Mouse (Mus musculus) CH12.LX (cell line): ENCODE measurements around the gene Eif1ad. TPM values are rescaled to one million over a fixed set of nuclear protein-coding genes. Genes with fewer than 3 reads are reported as not detected.
A peak's percentile ranks its signal among the peaks of the same experiment; 100 is the strongest.

Experiments used
- DNase-seq: peaks from one replicate; pipeline ENCODE4 v3.0.0-alpha.2; 2013; ENCODE audit errors: extremely low read depth
- H3K27ac ChIP-seq: 2 replicates; pipeline ENCODE4 v1.5.1; 2012; ENCODE audit warnings: low read depth, mild to moderate bottlenecking, control low read depth, moderate library complexity; ENCODE audit not compliant: insufficient read depth
- H3K27me3 ChIP-seq: replicated peaks from 2 replicates; pipeline ENCODE3; 2012; ENCODE audit warnings: inconsistent platforms
- H3K36me3 ChIP-seq, 2 experiments: replicated peaks in 1 of 2; 2 replicates each; pipeline versions ENCODE3 to v1.6.1; 2012; ENCODE audit warnings: inconsistent platforms in 1 of 2, low read length in 1 of 2, mild to moderate bottlenecking in 1 of 2, mixed read lengths in 1 of 2, moderate library complexity in 1 of 2; ENCODE audit not compliant: control insufficient read depth in 1 of 2, insufficient read depth in 1 of 2
- H3K4me1 ChIP-seq, 2 experiments: 2 replicates each; pipeline ENCODE4 v1.6.1; 2012; ENCODE audit warnings: inconsistent platforms in 1 of 2, moderate library complexity in 1 of 2; ENCODE audit not compliant: insufficient read depth in 2 of 2, control insufficient read depth in 1 of 2
- H3K4me2 ChIP-seq: 2 replicates; pipeline ENCODE4 v1.6.1; 2012; ENCODE audit warnings: low read depth, mild to moderate bottlenecking, control low read depth; ENCODE audit not compliant: poor library complexity, insufficient read depth, severe bottlenecking
- H3K4me3 ChIP-seq, 3 experiments: fragments of 150-350 bp in 1 of 3; sonication (generic) in 1 of 3; replicated peaks in 1 of 3; 2 replicates each; pipeline versions ENCODE3 to v1.5.1; 2011 to 2012; ENCODE audit warnings: low read depth in 2 of 3, low read length in 2 of 3, mild to moderate bottlenecking in 2 of 3, moderate library complexity in 2 of 3, control low read depth in 1 of 3, improper control_type of control experiment in 1 of 3, inconsistent platforms in 1 of 3, mixed read lengths in 1 of 3; ENCODE audit not compliant: poor library complexity in 1 of 3
- H3K79me2 ChIP-seq: replicated peaks from 2 replicates; pipeline ENCODE4 v1.6.1; 2012; ENCODE audit warnings: mild to moderate bottlenecking, moderate library complexity; ENCODE audit not compliant: control insufficient read depth, poor library complexity, insufficient read depth, severe bottlenecking; ENCODE audit errors: extremely low read depth
- H3K9ac ChIP-seq: 2 replicates; pipeline ENCODE4 v1.6.1; 2012; ENCODE audit warnings: low read depth, mild to moderate bottlenecking, control low read depth, moderate library complexity; ENCODE audit not compliant: insufficient read depth
- H3K9me3 ChIP-seq: replicated peaks from 2 replicates; pipeline ENCODE3; 2012; ENCODE audit warnings: low read length, inconsistent platforms, mixed read lengths
- BHLHE40 ChIP-seq: IDR thresholded peaks from 2 replicates; pipeline ENCODE4 v1.6.1; 2011; ENCODE audit warnings: mild to moderate bottlenecking, low read depth, low read length, improper control_type of control experiment
- CHD2 ChIP-seq: IDR thresholded peaks from 2 replicates; pipeline ENCODE4 v1.6.1; 2011; ENCODE audit warnings: low read length, improper control_type of control experiment
- CTCF ChIP-seq, 2 experiments: IDR thresholded peaks in 1 of 2; conservative IDR thresholded peaks in 1 of 2; 2 replicates each; pipeline ENCODE4 v1.5.1; 2011 to 2012; ENCODE audit warnings: low read depth in 2 of 2, low read length in 2 of 2, improper control_type of control experiment in 1 of 2, inconsistent platforms in 1 of 2, mild to moderate bottlenecking in 1 of 2, moderate library complexity in 1 of 2
- E2F4 ChIP-seq: IDR thresholded peaks from 2 replicates; pipeline ENCODE4 v1.6.1; 2011; ENCODE audit warnings: low read depth, low read length, improper control_type of control experiment; ENCODE audit not compliant: insufficient replicate concordance
- ELF1 ChIP-seq: IDR thresholded peaks from 2 replicates; pipeline ENCODE4 v1.6.1; 2014; ENCODE audit warnings: low read depth, mild to moderate bottlenecking, inconsistent platforms, low read length, improper control_type of control experiment
- EP300 ChIP-seq: IDR thresholded peaks from 2 replicates; pipeline ENCODE4 v1.6.1; 2011; ENCODE audit warnings: low read length, improper control_type of control experiment
- ETS1 ChIP-seq: conservative IDR thresholded peaks from 2 replicates; pipeline ENCODE4 v1.6.1; 2012; ENCODE audit warnings: low read depth, mild to moderate bottlenecking, inconsistent platforms, low read length, improper control_type of control experiment, moderate library complexity
- GABPA ChIP-seq: IDR thresholded peaks from 2 replicates; pipeline ENCODE4 v1.6.1; 2012; ENCODE audit warnings: low read depth, low read length, improper control_type of control experiment, inconsistent platforms; ENCODE audit not compliant: insufficient replicate concordance
- HCFC1 ChIP-seq: IDR thresholded peaks from 2 replicates; pipeline ENCODE4 v1.6.1; 2012; ENCODE audit warnings: low read depth, mild to moderate bottlenecking, inconsistent platforms, low read length, improper control_type of control experiment
- IRF4 ChIP-seq: IDR thresholded peaks from 2 replicates; pipeline ENCODE4 v1.6.1; 2014; ENCODE audit warnings: low read depth, mild to moderate bottlenecking, inconsistent platforms, low read length, improper control_type of control experiment
- JUN ChIP-seq: IDR thresholded peaks from 2 replicates; pipeline ENCODE4 v1.6.1; 2011; ENCODE audit warnings: low read depth, mild to moderate bottlenecking, low read length, improper control_type of control experiment, moderate library complexity; ENCODE audit not compliant: insufficient read depth
- JUND ChIP-seq: conservative IDR thresholded peaks from 2 replicates; pipeline ENCODE4 v1.6.1; 2011; ENCODE audit warnings: low read depth, low read length, improper control_type of control experiment
- KAT2A ChIP-seq: IDR thresholded peaks from 2 replicates; pipeline ENCODE4 v1.6.1; 2012; ENCODE audit warnings: low read length, improper control_type of control experiment, inconsistent platforms; ENCODE audit not compliant: insufficient replicate concordance
- MAFK ChIP-seq: IDR thresholded peaks from 2 replicates; pipeline ENCODE4 v1.6.1; 2011; ENCODE audit warnings: low read length, improper control_type of control experiment; ENCODE audit not compliant: insufficient replicate concordance
- MAX ChIP-seq: IDR thresholded peaks from 2 replicates; pipeline ENCODE4 v1.6.1; 2011; ENCODE audit warnings: low read length, improper control_type of control experiment
- MAZ ChIP-seq: IDR thresholded peaks from 2 replicates; pipeline ENCODE4 v1.6.1; 2012; ENCODE audit warnings: low read depth, mild to moderate bottlenecking, inconsistent platforms, low read length, improper control_type of control experiment, moderate library complexity
- MEF2A ChIP-seq: IDR thresholded peaks from 2 replicates; pipeline ENCODE4 v1.6.1; 2014; ENCODE audit warnings: low read depth, mild to moderate bottlenecking, inconsistent platforms, low read length, improper control_type of control experiment, borderline replicate concordance
- MXI1 ChIP-seq: IDR thresholded peaks from 2 replicates; pipeline ENCODE4 v1.6.1; 2011; ENCODE audit warnings: mild to moderate bottlenecking, low read depth, low read length, improper control_type of control experiment
- MYC ChIP-seq: IDR thresholded peaks from 2 replicates; pipeline ENCODE4 v1.6.1; 2011; ENCODE audit warnings: low read depth, mild to moderate bottlenecking, improper control_type of control experiment, low read length
- NELFE ChIP-seq: IDR thresholded peaks from 2 replicates; pipeline ENCODE4 v1.6.1; 2011; ENCODE audit warnings: low read depth, low read length, improper control_type of control experiment
- NRF1 ChIP-seq: IDR thresholded peaks from 2 replicates; pipeline ENCODE4 v1.6.1; 2014; ENCODE audit warnings: low read depth, mild to moderate bottlenecking, inconsistent platforms, low read length, improper control_type of control experiment, moderate library complexity
- POLR2A ChIP-seq: IDR thresholded peaks from 2 replicates; pipeline ENCODE4 v1.6.1; 2011; ENCODE audit warnings: low read depth, mild to moderate bottlenecking, improper control_type of control experiment, low read length
- POLR2AphosphoS2 ChIP-seq: IDR thresholded peaks from 2 replicates; pipeline ENCODE4 v1.6.1; 2011; ENCODE audit warnings: low read depth, low read length, improper control_type of control experiment
- RAD21 ChIP-seq: IDR thresholded peaks from 2 replicates; pipeline ENCODE4 v1.6.1; 2011; ENCODE audit warnings: low read depth, mild to moderate bottlenecking, low read length, improper control_type of control experiment, moderate library complexity
- RCOR1 ChIP-seq: conservative IDR thresholded peaks from 2 replicates; pipeline ENCODE4 v1.6.1; 2012; ENCODE audit warnings: low read depth, mild to moderate bottlenecking, inconsistent platforms, low read length, improper control_type of control experiment
- SIN3A ChIP-seq: IDR thresholded peaks from 2 replicates; pipeline ENCODE4 v1.6.1; 2012; ENCODE audit warnings: low read length, improper control_type of control experiment, inconsistent platforms
- TBP ChIP-seq: conservative IDR thresholded peaks from 2 replicates; pipeline ENCODE4 v1.6.1; 2011; ENCODE audit warnings: low read depth, low read length, improper control_type of control experiment
- TCF12 ChIP-seq: IDR thresholded peaks from 2 replicates; pipeline ENCODE4 v1.6.1; 2014; ENCODE audit warnings: low read depth, mild to moderate bottlenecking, inconsistent platforms, low read length, improper control_type of control experiment
- UBTF ChIP-seq: IDR thresholded peaks from 2 replicates; pipeline ENCODE4 v1.6.1; 2012; ENCODE audit warnings: low read depth, mild to moderate bottlenecking, inconsistent platforms, low read length, improper control_type of control experiment, moderate library complexity
- USF1 ChIP-seq: IDR thresholded peaks from 2 replicates; pipeline ENCODE4 v1.6.1; 2014; ENCODE audit warnings: low read depth, mild to moderate bottlenecking, inconsistent platforms, low read length, improper control_type of control experiment
- USF2 ChIP-seq: conservative IDR thresholded peaks from 2 replicates; pipeline ENCODE4 v1.6.1; 2011; ENCODE audit warnings: low read depth, low read length, improper control_type of control experiment
- ZC3H11A ChIP-seq: IDR thresholded peaks from 2 replicates; pipeline ENCODE4 v1.6.1; 2012; ENCODE audit warnings: low read depth, mild to moderate bottlenecking, inconsistent platforms, low read length, improper control_type of control experiment
- ZMIZ1 ChIP-seq: IDR thresholded peaks from 2 replicates; pipeline ENCODE4 v1.6.1; 2012; ENCODE audit warnings: low read depth, mild to moderate bottlenecking, inconsistent platforms, low read length, improper control_type of control experiment
- ZNF384 ChIP-seq: IDR thresholded peaks from 2 replicates; pipeline ENCODE4 v1.6.1; 2012; ENCODE audit warnings: low read depth, low read length, improper control_type of control experiment, inconsistent platforms
- dilution Hi-C: fragments of 300-500 bp; cut with MboI; formaldehyde crosslinking; loops from 2 replicates; pipeline ENCODE4 v1.14.3; 2020; ENCODE audit warnings: low sequenced_read_pairs; ENCODE audit not compliant: extremely low pct_unique_long_range_greater_than_20kb, extremely low pct_ligation_motif_present
- in situ Hi-C: fragments of 300-500 bp; cut with MboI; formaldehyde crosslinking; loops from 3 replicates; pipeline ENCODE4 v1.14.3; 2019; ENCODE audit warnings: low sequenced_read_pairs, low pct_ligation_motif_present, low pct_unique_long_range_greater_than_20kb, mixed read lengths
- polyA plus RNA-seq: library from polyadenylated mRNA; unstranded; fragments of >175 nt; gene quantifications from 2 replicates; pipeline ENCODE4 v1.2.1, GENCODE M21; 2012; ENCODE audit warnings: low read depth; ENCODE audit not compliant: insufficient read length
- total RNA-seq, 2 experiments: library from RNA; depleted of rRNA; stranded (reverse); fragments of 300-350 nt in 1 of 2; fragments of >200 nt in 1 of 2; gene quantifications; 2 replicates each; pipeline ENCODE4 v1.2.3; 2012 to 2014

Eif1ad gene
- total RNA-seq (2012; rRNA removed) (68.4 and 82.5 TPM in 2 replicates), total RNA-seq (2014; rRNA removed) (79.3 and 86.0 TPM in 2 replicates), polyA plus RNA-seq (97.7 and 98.8 TPM in 2 replicates)

DNA sequence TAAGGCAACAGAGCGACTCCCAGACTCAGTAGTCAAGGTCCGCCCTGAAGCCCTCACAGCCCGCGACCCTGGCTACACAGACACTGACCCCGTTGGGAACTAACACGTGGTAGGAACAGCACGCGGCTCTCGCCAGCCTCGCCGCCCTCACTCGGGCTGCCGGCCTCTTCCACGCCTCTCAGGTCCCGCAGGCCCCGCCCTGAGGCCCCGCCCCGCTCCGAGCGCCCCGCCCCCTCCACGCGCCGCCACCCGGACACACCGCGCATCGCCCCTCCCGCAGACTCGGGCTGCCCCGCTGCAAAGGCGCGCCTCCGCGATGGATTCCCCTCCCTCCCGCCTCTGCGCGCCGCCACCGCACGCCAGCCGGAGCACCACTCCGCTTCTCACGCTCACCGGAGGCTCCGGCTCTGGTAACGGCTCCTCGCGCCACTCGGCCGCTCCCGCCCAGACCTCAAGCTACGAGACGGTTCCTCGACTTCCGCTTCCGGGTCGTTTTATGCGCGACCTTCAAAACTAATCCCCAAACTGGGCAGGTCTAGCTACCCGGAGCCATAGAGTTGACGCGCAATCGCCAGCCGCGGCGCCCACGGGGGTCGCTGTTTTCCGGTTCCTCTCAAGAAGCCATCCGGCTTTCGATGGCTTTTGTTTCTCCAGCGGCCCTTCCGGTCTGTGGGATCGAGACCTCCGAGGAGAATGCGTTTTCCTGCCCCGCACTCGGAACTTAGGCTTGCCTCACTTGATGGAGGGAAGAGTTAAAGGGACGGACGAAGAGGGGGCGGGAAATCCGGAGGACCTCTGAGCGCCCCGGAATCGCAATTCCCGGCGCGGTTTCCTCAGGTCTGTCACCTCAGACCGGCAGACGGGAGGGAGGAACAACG lies at the start of gene Eif1ad:
Gene Eif1ad (plus strand): TSS at position 567 of the 878 bp plus-strand sequence.
- peak; percentile 97 for DNase-seq
- Histone ChIP-seq H3K79me2 (peaks cover 41% of the 10 kb centered on the region), H3K27me3 (no peaks in the 10 kb centered on the region), H3K27ac (peak within 1 kb of the TSS; percentile 88), H3K4me1 (peaks cover 19 to 44% of the 10 kb centered on the region in 2 experiments), H3K9me3 (no peaks in the 10 kb centered on the region), H3K36me3 (peaks cover 33 to 58% of the 10 kb centered on the region in 2 experiments), H3K4me3 (peak within 1 kb of the TSS; percentile 81 to 98 (median 94)), H3K4me2 (peak within 1 kb of the TSS; percentile 80), H3K9ac (peak within 1 kb of the TSS; percentile 91)
- TF ChIP-seq ZMIZ1, result peak; percentile 75
- TF ChIP-seq IRF4, result 0 out of 2 replicates have a peak, but pooled peaks have one; percentile 36
- peak; percentile 42 for TF ChIP-seq ETS1
- peak; percentile 83; the same call in 1 of the 2 replicates for TF ChIP-seq KAT2A
- TF ChIP-seq TCF12, result peak; percentile 22
- TF ChIP-seq POLR2A, result peak; percentile 79
- TF ChIP-seq JUN, result no peak
- peak; percentile 72; the same call in 1 of the 2 replicates for TF ChIP-seq RCOR1
- no peak for TF ChIP-seq USF2
- TF ChIP-seq BHLHE40, result peak; percentile 67
- TF ChIP-seq MYC, result peak; percentile 99
- 0 out of 2 replicates have a peak, but pooled peaks have one; percentile 34 for TF ChIP-seq E2F4
- TF ChIP-seq POLR2AphosphoS2, result no peak; the same call in none of the 2 replicates
- TF ChIP-seq MAZ, result peak; percentile 94
- TF ChIP-seq USF1, result peak; percentile 19; the same call in 1 of the 2 replicates
- peak; percentile 58; the same call in 1 of the 2 replicates for TF ChIP-seq NELFE
- peak; percentile 98 for TF ChIP-seq MAX
- TF ChIP-seq GABPA, result peak; percentile 27; the same call in 1 of the 2 replicates
- peak; percentile 83; the same call in 1 of the 2 replicates for TF ChIP-seq CHD2
- peak; percentile 86 for TF ChIP-seq ELF1
- peak; percentile 28; the same call in 1 of the 2 replicates for TF ChIP-seq ZNF384
- peak; percentile 68; the same call in 1 of the 2 replicates for TF ChIP-seq TBP
- 0 out of 2 replicates have a peak, but pooled peaks have one; percentile 16 for TF ChIP-seq MEF2A
- peak; percentile 90 for TF ChIP-seq HCFC1
- no peak for TF ChIP-seq UBTF
- TF ChIP-seq CTCF (conservative IDR thresholded peaks at IDR 0.05 in 1 of 2, IDR thresholded peaks at IDR 0.05 in 1 of 2; ENCODE audit: low read depth in 2 of 2, low read length in 2 of 2), result peak in 1 of 2 experiments; percentile 0; a peak in 1 of 4 replicates
- TF ChIP-seq SIN3A, result peak; percentile 89
- 0 out of 2 replicates have a peak, but pooled peaks have one; percentile 1 for TF ChIP-seq EP300
- peak; percentile 99 for TF ChIP-seq MXI1
- TF ChIP-seq NRF1, result peak; percentile 54; the same call in 1 of the 2 replicates
- no peak for TF ChIP-seq ZC3H11A
- 0 out of 2 replicates have a peak, but pooled peaks have one; percentile 24 for TF ChIP-seq JUND
- TF ChIP-seq MAFK, result no peak
- TF ChIP-seq RAD21, result no peak
- dilution Hi-C loops, result no loop called here
- in situ Hi-C loops, result no loop called here
